Mouse (Mus musculus): Measurements from ENCODE around the gene Lrfn2. TPM values are rescaled to one million over a fixed set of nuclear protein-coding genes. Genes with fewer than 3 reads are reported as not detected.

Lrfn2 gene
- polyA plus RNA-seq, 1 experiment from 2014 or later = 13.2 TPM

- Histone ChIP-seq H3K9ac (ENCODE audit: low read depth, low read length) (no peak overlapping the region), H3K27me3 (replicated peaks; ENCODE audit: control insufficient read depth, insufficient read depth, low read length) (no peaks in the 10 kb centered on the region), H3K36me3 (ENCODE audit: control insufficient read depth, insufficient read depth, low read length) (no peaks in the 10 kb centered on the region), H3K4me1 (ENCODE audit: control insufficient read depth, insufficient read depth, low read depth, low read length) (peaks cover 3% of the 10 kb centered on the region; the same call in 1 of the 2 replicates), H3K27ac (ENCODE audit: low read depth, low read length) (no peak overlapping the region), H3K4me3 (ENCODE audit: low read length) (no peak overlapping the region), H3K9me3 (ENCODE audit: control insufficient read depth, low read length) (no peaks in the 10 kb centered on the region), H3K4me2 (ENCODE audit: low read length) (no peak overlapping the region)
- no peak for ATAC-seq
- 76% methylated on average over 2 of the region's 2 CpGs for WGBS
Measured at GRCm38 (mm10) chr17:49079647-49080046, 147.5 kb downstream of the Lrfn2 start.

GRCm38 (mm10) chr17:49083594-49084380 is 151.6 kb downstream of the Lrfn2 start:
- 76% methylated on average over 9 of the region's 9 CpGs for WGBS

GRCm38 (mm10) chr17:49085111-49085510 is 152.9 kb downstream of the Lrfn2 start:
- H3K4me3 ChIP-seq (ENCODE audit: low read length) = no peak overlapping the region
- 90% methylated on average over 4 of the region's 4 CpGs for WGBS
- H3K9me3 ChIP-seq (ENCODE audit: control insufficient read depth, low read length) = no peaks in the 10 kb centered on the region
- H3K27ac ChIP-seq (ENCODE audit: low read depth, low read length) = no peak overlapping the region
- H3K9ac ChIP-seq (ENCODE audit: low read depth, low read length) = no peak overlapping the region
- H3K4me2 ChIP-seq (ENCODE audit: low read length) = no peak overlapping the region
- peaks cover 3% of the 10 kb centered on the region; the same call in 1 of the 2 replicates for H3K4me1 ChIP-seq (ENCODE audit: control insufficient read depth, insufficient read depth, low read depth, low read length)
- H3K36me3 ChIP-seq (ENCODE audit: control insufficient read depth, insufficient read depth, low read length) = no peaks in the 10 kb centered on the region
- no peak for ATAC-seq
- H3K27me3 ChIP-seq (replicated peaks; ENCODE audit: control insufficient read depth, insufficient read depth, low read length) = no peaks in the 10 kb centered on the region

More at GRCm38 (mm10) chr17:49083594-49084380, 151.6 kb downstream of the Lrfn2 start:
- Histone ChIP-seq H3K4me2 (ENCODE audit: low read length) (no peak overlapping the region), H3K9me3 (ENCODE audit: control insufficient read depth, low read length) (no peaks in the 10 kb centered on the region), H3K4me3 (ENCODE audit: low read length) (no peak overlapping the region), H3K4me1 (ENCODE audit: control insufficient read depth, insufficient read depth, low read depth, low read length) (peaks cover 3% of the 10 kb centered on the region; the same call in 1 of the 2 replicates), H3K27me3 (replicated peaks; ENCODE audit: control insufficient read depth, insufficient read depth, low read length) (no peaks in the 10 kb centered on the region), H3K9ac (ENCODE audit: low read depth, low read length) (no peak overlapping the region), H3K27ac (ENCODE audit: low read depth, low read length) (no peak overlapping the region), H3K36me3 (ENCODE audit: control insufficient read depth, insufficient read depth, low read length) (no peaks in the 10 kb centered on the region)
- ATAC-seq = no peak; the same call in 1 of the 2 replicates

- H3K36me3 ChIP-seq (ENCODE audit: control insufficient read depth, insufficient read depth, low read length) = no peaks in the 10 kb centered on the region
- WGBS = 70% methylated on average over 16 of the region's 16 CpGs
- no peaks in the 10 kb centered on the region for H3K4me1 ChIP-seq (ENCODE audit: control insufficient read depth, insufficient read depth, low read depth, low read length)
- no peak overlapping the region for H3K27ac ChIP-seq (ENCODE audit: low read depth, low read length)
- H3K27me3 ChIP-seq (replicated peaks; ENCODE audit: control insufficient read depth, insufficient read depth, low read length) = no peaks in the 10 kb centered on the region
- H3K4me2 ChIP-seq (ENCODE audit: low read length) = no peak overlapping the region
- no peak for ATAC-seq
- no peaks in the 10 kb centered on the region for H3K9me3 ChIP-seq (ENCODE audit: control insufficient read depth, low read length)
- no peak overlapping the region for H3K4me3 ChIP-seq (ENCODE audit: low read length)
- no peak overlapping the region for H3K9ac ChIP-seq (ENCODE audit: low read depth, low read length)
Measured at GRCm38 (mm10) chr17:49096781-49097544, 164.8 kb downstream of the Lrfn2 start.

- no peaks in the 10 kb centered on the region for H3K9me3 ChIP-seq (ENCODE audit: control insufficient read depth, low read length)
- no peak overlapping the region for H3K9ac ChIP-seq (ENCODE audit: low read depth, low read length)
- no peaks in the 10 kb centered on the region for H3K4me1 ChIP-seq (ENCODE audit: control insufficient read depth, insufficient read depth, low read depth, low read length)
- no peak overlapping the region for H3K4me3 ChIP-seq (ENCODE audit: low read length)
- H3K4me2 ChIP-seq (ENCODE audit: low read length) = no peak overlapping the region
- ATAC-seq = no peak
- H3K27ac ChIP-seq (ENCODE audit: low read depth, low read length) = no peak overlapping the region
- H3K27me3 ChIP-seq (replicated peaks; ENCODE audit: control insufficient read depth, insufficient read depth, low read length) = no peaks in the 10 kb centered on the region
- WGBS = 88% methylated on average over 3 of the region's 3 CpGs
- no peaks in the 10 kb centered on the region for H3K36me3 ChIP-seq (ENCODE audit: control insufficient read depth, insufficient read depth, low read length)
Measured at GRCm38 (mm10) chr17:49111399-49111798, 179.2 kb downstream of the Lrfn2 start.

- no peak for ATAC-seq
- Histone ChIP-seq H3K4me2 (ENCODE audit: low read length) (no peak overlapping the region), H3K36me3 (ENCODE audit: control insufficient read depth, insufficient read depth, low read length) (no peaks in the 10 kb centered on the region), H3K9me3 (ENCODE audit: control insufficient read depth, low read length) (no peaks in the 10 kb centered on the region), H3K4me3 (ENCODE audit: low read length) (no peak overlapping the region), H3K27ac (ENCODE audit: low read depth, low read length) (no peak overlapping the region), H3K9ac (ENCODE audit: low read depth, low read length) (no peak overlapping the region), H3K4me1 (ENCODE audit: control insufficient read depth, insufficient read depth, low read depth, low read length) (no peaks in the 10 kb centered on the region), H3K27me3 (replicated peaks; ENCODE audit: control insufficient read depth, insufficient read depth, low read length) (no peaks in the 10 kb centered on the region)
- 93% methylated on average over 2 of the region's 2 CpGs for WGBS
Measured at GRCm38 (mm10) chr17:49111911-49112310, 179.7 kb downstream of the Lrfn2 start.

GRCm38 (mm10) chr17:49113336-49113735 is 181.2 kb downstream of the Lrfn2 start:
- Histone ChIP-seq H3K36me3 (ENCODE audit: control insufficient read depth, insufficient read depth, low read length) (no peaks in the 10 kb centered on the region), H3K27me3 (replicated peaks; ENCODE audit: control insufficient read depth, insufficient read depth, low read length) (no peaks in the 10 kb centered on the region), H3K9ac (ENCODE audit: low read depth, low read length) (no peak overlapping the region), H3K4me3 (ENCODE audit: low read length) (no peak overlapping the region), H3K4me1 (ENCODE audit: control insufficient read depth, insufficient read depth, low read depth, low read length) (no peaks in the 10 kb centered on the region), H3K27ac (ENCODE audit: low read depth, low read length) (no peak overlapping the region), H3K4me2 (ENCODE audit: low read length) (no peak overlapping the region), H3K9me3 (ENCODE audit: control insufficient read depth, low read length) (no peaks in the 10 kb centered on the region)
- WGBS = 54% methylated on average over 3 of the region's 3 CpGs
- no peak for ATAC-seq

GRCm38 (mm10) chr17:49124166-49124565 is 192.0 kb downstream of the Lrfn2 start:
- no peak overlapping the region for H3K27ac ChIP-seq (ENCODE audit: low read depth, low read length)
- H3K4me2 ChIP-seq (ENCODE audit: low read length) = no peak overlapping the region
- WGBS = 87% methylated on average over 1 of the region's 1 CpGs
- no peaks in the 10 kb centered on the region for H3K9me3 ChIP-seq (ENCODE audit: control insufficient read depth, low read length)
- H3K4me1 ChIP-seq (ENCODE audit: control insufficient read depth, insufficient read depth, low read depth, low read length) = no peaks in the 10 kb centered on the region
- no peaks in the 10 kb centered on the region for H3K36me3 ChIP-seq (ENCODE audit: control insufficient read depth, insufficient read depth, low read length)
- no peaks in the 10 kb centered on the region for H3K27me3 ChIP-seq (replicated peaks; ENCODE audit: control insufficient read depth, insufficient read depth, low read length)
- no peak for ATAC-seq
- H3K4me3 ChIP-seq (ENCODE audit: low read length) = no peak overlapping the region
- no peak overlapping the region for H3K9ac ChIP-seq (ENCODE audit: low read depth, low read length)

GRCm38 (mm10) chr17:49124642-49125041 is 192.5 kb downstream of the Lrfn2 start:
- no peaks in the 10 kb centered on the region for H3K27me3 ChIP-seq (replicated peaks; ENCODE audit: control insufficient read depth, insufficient read depth, low read length)
- H3K4me1 ChIP-seq (ENCODE audit: control insufficient read depth, insufficient read depth, low read depth, low read length) = no peaks in the 10 kb centered on the region
- H3K4me3 ChIP-seq (ENCODE audit: low read length) = no peak overlapping the region
- H3K36me3 ChIP-seq (ENCODE audit: control insufficient read depth, insufficient read depth, low read length) = no peaks in the 10 kb centered on the region
- 69% methylated on average over 3 of the region's 3 CpGs for WGBS
- no peak for ATAC-seq
- no peak overlapping the region for H3K27ac ChIP-seq (ENCODE audit: low read depth, low read length)
- H3K4me2 ChIP-seq (ENCODE audit: low read length) = no peak overlapping the region
- no peak overlapping the region for H3K9ac ChIP-seq (ENCODE audit: low read depth, low read length)
- H3K9me3 ChIP-seq (ENCODE audit: control insufficient read depth, low read length) = no peaks in the 10 kb centered on the region

Data from hindbrain, embryonic 16.5 days (tissue).